Mouse (Mus musculus): ENCODE results near the gene Xrcc1.

- no peak for TF ChIP-seq FLI1 (IDR thresholded peaks at IDR 0.05; ENCODE audit: low read length)
- TF ChIP-seq GATA1 (IDR thresholded peaks at IDR 0.05; ENCODE audit: borderline replicate concordance, low read length), result no peak
These were observed 76.9 kb downstream of the Xrcc1 start for GRCm38 (mm10) chr7:24622967-24623366.
